Mouse (Mus musculus) heart, adult 11 months (tissue): Measurements from ENCODE around the gene Hist1h4b.

Source experiments
- DNase-seq: peaks from one replicate; pipeline ENCODE4 v3.0.0; 2022

The Hist1h4b gene

DNA sequence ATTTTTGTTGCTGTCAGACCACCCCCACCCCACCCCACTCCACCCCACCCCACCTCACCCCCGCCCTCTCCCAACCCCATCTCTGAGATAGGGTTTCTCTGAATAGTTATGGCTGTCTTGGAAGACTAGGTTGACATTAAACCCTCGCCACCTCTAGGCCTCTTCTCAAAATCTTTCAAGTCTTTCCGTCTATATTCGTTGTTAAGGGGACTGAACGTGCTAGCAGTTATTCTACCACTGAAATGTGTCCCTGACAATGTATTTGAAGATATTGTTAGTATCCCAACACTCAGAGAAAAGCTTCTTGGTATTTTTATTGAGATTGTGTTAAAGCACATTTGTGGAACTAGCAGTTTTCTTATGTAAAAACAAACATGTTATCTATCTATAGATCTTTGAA is 15.9 kb upstream of the Hist1h4b start:
- peak; percentile 25 for DNase-seq

DNA sequence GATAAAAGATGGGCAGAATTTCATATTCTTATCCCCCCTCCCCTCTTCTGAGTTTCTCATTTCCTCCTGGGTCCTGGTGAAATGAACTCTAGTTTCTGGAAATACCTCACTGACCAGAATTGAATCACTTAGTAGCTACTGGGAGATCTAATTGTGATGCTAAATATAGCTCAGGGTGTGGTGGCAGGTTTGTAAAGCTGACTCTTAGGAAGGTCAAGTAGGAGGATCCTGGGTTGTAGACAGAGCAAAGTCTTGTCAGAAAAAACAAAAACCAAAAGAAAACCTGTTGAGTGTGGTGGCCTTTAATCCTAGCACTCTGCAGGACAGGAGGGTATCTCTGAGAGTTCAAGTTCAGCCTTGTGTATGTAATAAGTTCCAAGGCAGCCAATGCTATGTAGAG is 14.8 kb upstream of the Hist1h4b start:
- peak; percentile 40 for DNase-seq

- no peak for DNase-seq
These were observed 13.6 kb upstream of the Hist1h4b start for GRCm38 (mm10) chr13:23743215-23743614.

DNA sequence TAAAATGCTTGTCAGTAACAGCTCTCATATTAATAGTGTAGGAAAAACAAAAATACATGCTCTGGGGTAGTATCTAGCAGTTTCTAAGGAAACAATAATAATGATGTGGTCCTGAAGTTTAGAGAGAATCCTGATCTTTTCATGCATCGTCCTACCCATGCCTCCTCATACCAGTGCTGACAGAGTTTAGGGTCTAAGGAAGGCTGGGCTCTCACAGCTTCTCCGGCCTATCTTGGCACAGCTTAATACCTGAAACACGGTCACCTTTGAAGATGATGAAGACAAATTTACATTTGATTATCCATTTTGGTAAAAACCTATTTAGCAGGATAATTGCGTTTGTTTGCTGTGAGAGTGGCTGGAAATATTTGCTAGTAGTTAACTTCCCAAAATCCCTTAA is 12.8 kb upstream of the Hist1h4b start:
- DNase-seq, result no peak

- DNase-seq, result no peak
These were observed 12.1 kb upstream of the Hist1h4b start for GRCm38 (mm10) chr13:23744421-23745380.

- peak; percentile 98 for DNase-seq
These were observed 11.2 kb upstream of the Hist1h4b start, which contains the start of gene Hist1h3c for GRCm38 (mm10) chr13:23745381-23746161. Gene Hist1h3c (minus strand): TSS chr13:23745602.

GRCm38 (mm10) chr13:23746201-23747080 is 10.4 kb upstream of the Hist1h4b start, which contains the start of gene Hist1h2bb:
Gene Hist1h2bb (plus strand): TSS chr13:23746734.
- peak; percentile 98 for DNase-seq

GRCm38 (mm10) chr13:23747081-23747891 is 9.5 kb upstream of the Hist1h4b start:
- no peak for DNase-seq

GRCm38 (mm10) chr13:23747892-23748288 is 8.9 kb upstream of the Hist1h4b start:
- peak; percentile 76 for DNase-seq

DNA sequence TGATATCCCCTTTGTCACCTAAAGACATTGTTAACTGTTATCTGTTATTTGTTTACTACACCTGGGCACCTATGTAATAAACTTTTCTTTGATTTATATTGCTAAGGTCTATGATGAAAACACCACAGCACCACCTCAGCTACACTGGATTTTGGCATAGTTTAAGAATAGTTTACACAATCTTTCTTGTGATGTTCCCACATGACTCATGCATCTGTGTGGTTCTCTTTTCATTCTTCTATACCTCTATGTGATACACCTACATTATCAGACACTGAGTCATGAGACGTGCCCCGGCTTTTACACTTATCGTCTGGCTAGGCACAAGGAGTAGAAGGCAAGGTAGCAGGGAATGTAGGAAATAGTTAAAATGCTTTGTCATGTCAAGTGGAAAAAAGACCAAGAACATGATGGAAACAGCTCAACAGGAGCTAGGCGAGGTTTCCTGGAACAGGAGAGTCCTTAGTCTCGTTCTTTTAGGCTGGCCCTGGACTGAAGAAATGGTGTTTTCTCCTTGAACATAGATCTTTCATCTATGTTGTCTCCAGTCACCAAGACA is 7.2 kb upstream of the Hist1h4b start:
- peak; percentile 68 for DNase-seq

GRCm38 (mm10) chr13:23750839-23751477 is 5.9 kb upstream of the Hist1h4b start, which contains the start of gene Hist1h2ab:
Gene Hist1h2ab (plus strand): TSS chr13:23751126.
- peak; percentile 95 for DNase-seq

DNA sequence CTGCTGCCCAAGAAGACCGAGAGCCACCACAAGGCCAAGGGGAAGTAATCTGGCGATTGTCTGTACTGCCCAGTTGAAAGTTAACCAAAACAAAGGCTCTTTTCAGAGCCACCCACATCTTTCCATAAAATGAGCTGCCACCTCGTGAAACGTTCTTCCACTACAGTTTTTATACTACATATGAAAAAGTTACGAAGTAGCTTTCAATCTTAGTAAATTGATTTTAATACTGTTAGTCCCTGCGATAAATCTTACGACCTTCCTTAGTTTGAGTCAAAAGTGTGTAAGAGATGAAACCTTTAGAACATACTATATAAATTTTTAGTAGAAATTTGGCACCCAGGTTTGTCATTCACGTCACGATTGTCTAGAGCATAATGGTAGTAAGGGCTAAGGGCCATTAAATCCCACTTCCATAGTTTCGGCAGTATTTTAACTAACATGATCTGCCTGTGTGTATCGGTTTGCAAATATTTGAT is 5.3 kb upstream of the Hist1h4b start:
- no peak for DNase-seq

DNA sequence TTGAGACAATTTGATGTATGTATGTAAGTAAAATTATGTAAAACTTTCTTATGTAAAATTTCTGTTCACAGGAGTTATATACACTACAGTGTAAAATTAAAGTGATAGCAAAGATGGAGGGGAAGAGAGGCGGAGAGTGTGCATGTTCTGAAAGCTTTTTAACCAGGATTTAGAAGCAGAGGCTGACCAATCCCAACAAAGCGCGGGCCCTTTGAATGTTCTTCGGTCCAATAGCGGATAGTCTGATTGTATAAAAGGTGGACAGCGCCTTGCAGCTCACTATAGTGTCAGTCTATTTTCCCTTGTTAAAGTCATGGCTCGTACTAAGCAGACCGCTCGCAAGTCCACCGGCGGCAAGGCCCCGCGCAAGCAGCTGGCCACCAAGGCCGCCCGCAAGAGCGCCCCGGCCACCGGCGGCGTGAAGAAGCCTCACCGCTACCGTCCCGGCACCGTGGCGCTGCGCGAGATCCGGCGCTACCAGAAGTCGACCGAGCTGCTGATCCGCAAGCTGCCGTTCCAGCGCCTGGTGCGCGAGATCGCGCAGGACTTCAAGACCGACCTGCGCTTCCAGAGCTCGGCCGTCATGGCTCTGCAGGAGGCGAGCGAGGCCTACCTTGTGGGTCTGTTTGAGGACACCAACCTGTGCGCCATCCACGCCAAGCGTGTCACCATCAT is 4.6 kb upstream of the Hist1h4b start, which contains the start of gene Hist1h3b:
Gene Hist1h3b (plus strand): TSS at position 201 of the 675 bp plus-strand sequence.
- peak; percentile 97 for DNase-seq

DNA sequence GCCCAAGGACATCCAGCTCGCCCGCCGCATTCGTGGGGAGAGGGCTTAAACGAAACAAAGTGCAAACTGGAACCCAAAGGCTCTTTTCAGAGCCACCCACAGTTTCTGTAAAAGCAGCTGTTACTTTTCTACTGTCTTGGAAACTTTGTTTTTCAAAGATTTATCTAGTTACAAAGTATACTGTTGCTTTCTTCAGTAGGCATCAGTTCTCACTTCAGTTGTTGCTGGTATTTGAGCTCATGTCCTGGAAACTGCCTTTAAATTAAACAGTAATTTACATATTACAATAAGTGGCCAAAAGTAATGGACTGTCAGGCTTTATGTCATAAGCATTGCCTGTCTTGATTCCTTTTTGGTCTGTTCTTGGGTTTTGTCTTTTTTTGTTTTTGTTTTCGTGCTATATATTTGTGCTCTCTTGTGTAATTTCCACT is 4.1 kb upstream of the Hist1h4b start:
- no peak for DNase-seq

GRCm38 (mm10) chr13:23753314-23754078 is 3.3 kb upstream of the Hist1h4b start:
- DNase-seq, result no peak

- no peak for DNase-seq
These were observed 1.8 kb upstream of the Hist1h4b start for GRCm38 (mm10) chr13:23755000-23755399.

DNA sequence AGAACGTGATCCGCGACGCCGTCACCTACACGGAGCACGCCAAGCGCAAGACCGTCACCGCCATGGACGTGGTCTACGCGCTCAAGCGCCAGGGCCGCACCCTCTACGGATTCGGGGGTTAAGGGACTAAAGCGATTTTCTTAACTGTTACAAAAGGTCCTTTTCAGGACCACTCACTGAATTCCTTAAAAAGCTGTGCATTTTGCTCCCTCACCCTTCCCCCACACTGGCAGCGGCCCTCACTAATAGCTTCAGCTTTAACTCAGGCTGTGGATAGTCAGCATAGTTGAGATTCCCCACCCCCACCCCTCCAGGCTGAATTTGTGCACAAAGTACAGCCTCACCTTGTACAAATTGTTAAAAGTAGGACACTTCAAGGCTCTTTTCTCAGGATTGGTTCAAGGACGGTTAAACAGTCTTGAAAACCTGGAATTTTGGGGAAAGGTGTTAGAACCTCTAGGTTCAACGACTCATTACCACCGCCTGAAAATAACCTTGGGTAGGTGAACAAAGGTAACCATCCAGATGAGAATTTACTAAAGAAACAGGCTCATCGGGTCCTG is 479 bp downstream of the Hist1h4b start:
- no peak for DNase-seq

GRCm38 (mm10) chr13:23757921-23758320 is 1.1 kb downstream of the Hist1h4b start:
- no peak for DNase-seq
